Mouse (Mus musculus): ENCODE measurements around the gene Haghl.

- TF ChIP-seq CTCF (IDR thresholded peaks at IDR 0.05; ENCODE audit: insufficient read depth, low read length): no peak
- no peak for TF ChIP-seq POLR2A (IDR thresholded peaks at IDR 0.05; ENCODE audit: borderline replicate concordance, extremely low read depth, low read depth, low read length)
These were observed 42.7 kb upstream of the Haghl start for GRCm38 (mm10) chr17:25828223-25828594.

All from lung, adult 2 months (tissue).